Mouse (Mus musculus) MEL (cell line): Measurements from ENCODE around the gene AC124502.3. TPM values are rescaled to one million over a fixed set of nuclear protein-coding genes. Genes with fewer than 3 reads are reported as not detected.

Source experiments
- DNase-seq: peaks from one replicate; pipeline ENCODE4 v3.0.0; 2011; ENCODE audit warnings: low read depth, low spot score
- H3K27ac ChIP-seq: 2 replicates; pipeline ENCODE4 v1.5.1; 2012; ENCODE audit warnings: low read depth, mild to moderate bottlenecking, control low read depth, low read length, moderate library complexity; ENCODE audit not compliant: control insufficient read depth
- H3K27me3 ChIP-seq, 2 experiments: fragments of 150-350 bp in 1 of 2; sonication (generic) in 1 of 2; 2 replicates each; pipeline ENCODE4 v1.6.1; 2012; ENCODE audit warnings: low read length in 2 of 2, mild to moderate bottlenecking in 2 of 2, improper control_type of control experiment in 1 of 2, moderate library complexity in 1 of 2; ENCODE audit not compliant: insufficient read depth in 2 of 2, control insufficient read depth in 1 of 2
- H3K36me3 ChIP-seq, 2 experiments: 2 replicates each; pipeline ENCODE4 v1.6.1; 2012 to 2014; ENCODE audit warnings: low read length in 2 of 2, improper control_type of control experiment in 1 of 2, inconsistent platforms in 1 of 2, mild to moderate bottlenecking in 1 of 2; ENCODE audit not compliant: insufficient read depth in 2 of 2, control insufficient read depth in 1 of 2
- H3K4me1 ChIP-seq, 2 experiments: fragments of 150-350 bp in 1 of 2; sonication (generic) in 1 of 2; 2 replicates each; pipeline ENCODE4 v1.6.1; 2012; ENCODE audit warnings: low read length in 2 of 2, improper control_type of control experiment in 1 of 2, mild to moderate bottlenecking in 1 of 2; ENCODE audit not compliant: insufficient read depth in 2 of 2, control insufficient read depth in 1 of 2
- H3K4me3 ChIP-seq, 2 experiments: fragments of 150-350 bp in 1 of 2; sonication (generic) in 1 of 2; 2 replicates each; pipeline ENCODE4 v1.5.1; 2012; ENCODE audit warnings: low read depth in 2 of 2, low read length in 2 of 2, mild to moderate bottlenecking in 2 of 2, moderate library complexity in 2 of 2, control low read depth in 1 of 2, improper control_type of control experiment in 1 of 2; ENCODE audit not compliant: control insufficient read depth in 1 of 2, insufficient read depth in 1 of 2
- H3K79me2 ChIP-seq: 2 replicates; pipeline ENCODE4 v1.6.1; 2012; ENCODE audit warnings: mild to moderate bottlenecking, low read length, moderate library complexity; ENCODE audit not compliant: control insufficient read depth, poor library complexity, insufficient read depth
- H3K9ac ChIP-seq: 2 replicates; pipeline ENCODE4 v1.6.1; 2012; ENCODE audit warnings: low read depth, mild to moderate bottlenecking, control low read depth, low read length, moderate library complexity; ENCODE audit not compliant: control insufficient read depth, poor library complexity, severe bottlenecking
- H3K9me3 ChIP-seq: fragments of 150-350 bp; sonication (generic); replicated peaks from 2 replicates; pipeline ENCODE4 v1.6.1; 2012; ENCODE audit warnings: mild to moderate bottlenecking, low read length, improper control_type of control experiment, moderate library complexity; ENCODE audit not compliant: insufficient read depth
- CTCF ChIP-seq, 3 experiments: IDR thresholded peaks in 2 of 3; conservative IDR thresholded peaks in 1 of 3; 2 replicates each; pipeline ENCODE4 v1.5.1; 2011 to 2012; ENCODE audit warnings: low read length in 3 of 3, low read depth in 2 of 3, mild to moderate bottlenecking in 2 of 3, improper control_type of control experiment in 1 of 3, inconsistent platforms in 1 of 3, mixed read lengths in 1 of 3, moderate library complexity in 1 of 3; ENCODE audit not compliant: control insufficient read depth in 1 of 3, insufficient read depth in 1 of 3, poor library complexity in 1 of 3, severe bottlenecking in 1 of 3
- MAFK ChIP-seq: IDR thresholded peaks from 2 replicates; pipeline ENCODE4 v1.6.1; 2011; ENCODE audit warnings: low read depth, mild to moderate bottlenecking, low read length, improper control_type of control experiment, borderline replicate concordance
- MAZ ChIP-seq: IDR thresholded peaks from 2 replicates; pipeline ENCODE4 v1.6.1; 2012; ENCODE audit warnings: low read depth, mild to moderate bottlenecking, inconsistent platforms, low read length, improper control_type of control experiment
- MYB ChIP-seq: IDR thresholded peaks from 2 replicates; pipeline ENCODE4 v1.6.1; 2011; ENCODE audit warnings: mild to moderate bottlenecking, low read depth, low read length, improper control_type of control experiment
- POLR2A ChIP-seq, 2 experiments: IDR thresholded peaks; 2 replicates each; pipeline ENCODE4 v1.6.1; 2011 to 2012; ENCODE audit warnings: low read length in 2 of 2, mild to moderate bottlenecking in 2 of 2, control low read depth in 1 of 2, improper control_type of control experiment in 1 of 2, low read depth in 1 of 2, moderate library complexity in 1 of 2; ENCODE audit not compliant: control insufficient read depth in 1 of 2, insufficient read depth in 1 of 2, poor library complexity in 1 of 2
- POLR2AphosphoS2 ChIP-seq: IDR thresholded peaks from 2 replicates; pipeline ENCODE4 v1.6.1; 2011; ENCODE audit warnings: low read length, improper control_type of control experiment
- UBTF ChIP-seq: IDR thresholded peaks from 2 replicates; pipeline ENCODE4 v1.6.1; 2012; ENCODE audit warnings: low read depth, mild to moderate bottlenecking, inconsistent platforms, low read length, improper control_type of control experiment, moderate library complexity, borderline replicate concordance; ENCODE audit not compliant: insufficient read depth
- USF2 ChIP-seq, 2 experiments: IDR thresholded peaks; 2 replicates each; pipeline ENCODE4 v1.6.1; 2011 to 2012; ENCODE audit warnings: improper control_type of control experiment in 2 of 2, low read length in 2 of 2, borderline replicate concordance in 1 of 2, inconsistent platforms in 1 of 2, low read depth in 1 of 2, mild to moderate bottlenecking in 1 of 2; ENCODE audit not compliant: insufficient read depth in 1 of 2
- ZMIZ1 ChIP-seq: IDR thresholded peaks from 2 replicates; pipeline ENCODE4 v1.6.1; 2012; ENCODE audit warnings: low read depth, mild to moderate bottlenecking, inconsistent platforms, low read length, improper control_type of control experiment, moderate library complexity
- polyA plus RNA-seq, 2 experiments: library from polyadenylated mRNA; stranded (reverse) in 1 of 2; unstranded in 1 of 2; fragments of >175 nt in 1 of 2; fragments of >200 nt in 1 of 2; gene quantifications; 2 replicates each; pipeline versions ENCODE4 v1.2.1 to v1.2.4; 2012; ENCODE audit warnings: low replicate concordance in 2 of 2, low read depth in 1 of 2; ENCODE audit not compliant: insufficient read length in 2 of 2, insufficient read depth in 1 of 2, missing spikeins in 1 of 2
- total RNA-seq: library from RNA; depleted of rRNA; stranded (reverse); fragments of 300-350 nt; gene quantifications from 2 replicates; pipeline ENCODE4 v1.2.3, GENCODE M21; 2012; rRNA removed

The AC124502.3 gene
- total and polyA plus RNA-seq, 3 experiments: 0.75 to 2.1 TPM; not detected in 1

DNA sequence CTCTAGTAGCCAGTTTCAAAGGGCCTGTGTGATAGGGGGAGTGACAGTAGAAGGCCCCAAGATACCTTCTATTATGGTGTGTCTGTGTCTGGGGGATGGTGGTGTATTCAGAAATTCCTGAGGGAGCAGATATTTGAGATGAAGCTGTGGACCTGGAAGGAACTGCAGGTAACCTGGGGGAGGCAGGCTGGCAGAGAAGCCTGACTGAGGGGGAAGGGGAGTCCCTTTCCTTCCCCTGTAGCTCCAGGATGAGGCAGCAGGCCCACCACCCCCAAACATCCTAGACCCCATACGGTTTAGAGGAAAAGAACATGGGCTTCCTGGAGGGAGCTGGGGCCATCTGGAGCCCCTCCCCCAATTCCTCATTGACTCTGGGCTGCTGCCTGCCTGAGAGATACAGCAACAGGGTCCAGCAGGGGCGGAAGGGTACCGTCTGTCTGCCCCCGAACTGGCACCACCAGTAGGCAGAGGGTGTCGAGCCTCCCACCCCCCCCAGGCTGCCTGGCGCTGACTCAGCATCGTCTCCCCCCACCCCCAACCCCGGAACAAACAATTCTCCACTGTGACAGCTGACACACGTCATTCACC lies 57.3 kb downstream of the AC124502.3 start:
- Histone ChIP-seq H3K4me3 (no peak overlapping the region), H3K9ac (no peak overlapping the region), H3K4me1 (peaks cover 0 to 14% of the 10 kb centered on the region in 2 experiments; a peak in 2 of 4 replicates), H3K36me3 (peaks cover 0 to 4% of the 10 kb centered on the region in 2 experiments; a peak in 2 of 4 replicates), H3K79me2 (no peaks in the 10 kb centered on the region), H3K27ac (no peak overlapping the region), H3K27me3 (no peaks in the 10 kb centered on the region), H3K9me3 (no peaks in the 10 kb centered on the region)
- DNase-seq: no peak
- TF ChIP-seq USF2 (IDR thresholded peaks at IDR 0.05; ENCODE audit: borderline replicate concordance in 1 of 2, insufficient read depth in 1 of 2, low read depth in 1 of 2, low read length in 2 of 2): no peak
- TF ChIP-seq CTCF (IDR thresholded peaks at IDR 0.05 in 2 of 3, conservative IDR thresholded peaks at IDR 0.05 in 1 of 3; ENCODE audit: control insufficient read depth in 1 of 3, insufficient read depth in 1 of 3, low read depth in 2 of 3, low read length in 3 of 3, poor library complexity in 1 of 3, severe bottlenecking in 1 of 3): no peak

- H3K9ac ChIP-seq: peak overlapping the region; percentile 61
- H3K27ac ChIP-seq: no peak overlapping the region
- TF ChIP-seq MAZ (0 out of 2 replicates have a peak, but pooled peaks have one; percentile 27), MAFK (no peak)
- H3K79me2 ChIP-seq: no peaks in the 10 kb centered on the region
- no peak for DNase-seq
- peaks cover 0 to 14% of the 10 kb centered on the region in 2 experiments; a peak in 2 of 4 replicates for H3K4me1 ChIP-seq
- no peaks in the 10 kb centered on the region for H3K27me3 ChIP-seq
- H3K9me3 ChIP-seq: no peaks in the 10 kb centered on the region
- peak overlapping the region in 1 of 2 experiments; percentile 3; a peak in 1 of 4 replicates for H3K4me3 ChIP-seq
- H3K36me3 ChIP-seq: peaks cover 0 to 4% of the 10 kb centered on the region in 2 experiments; a peak in 2 of 4 replicates
These were observed 59.1 kb downstream of the AC124502.3 start for GRCm38 (mm10) chr19:5097521-5098362.

DNA sequence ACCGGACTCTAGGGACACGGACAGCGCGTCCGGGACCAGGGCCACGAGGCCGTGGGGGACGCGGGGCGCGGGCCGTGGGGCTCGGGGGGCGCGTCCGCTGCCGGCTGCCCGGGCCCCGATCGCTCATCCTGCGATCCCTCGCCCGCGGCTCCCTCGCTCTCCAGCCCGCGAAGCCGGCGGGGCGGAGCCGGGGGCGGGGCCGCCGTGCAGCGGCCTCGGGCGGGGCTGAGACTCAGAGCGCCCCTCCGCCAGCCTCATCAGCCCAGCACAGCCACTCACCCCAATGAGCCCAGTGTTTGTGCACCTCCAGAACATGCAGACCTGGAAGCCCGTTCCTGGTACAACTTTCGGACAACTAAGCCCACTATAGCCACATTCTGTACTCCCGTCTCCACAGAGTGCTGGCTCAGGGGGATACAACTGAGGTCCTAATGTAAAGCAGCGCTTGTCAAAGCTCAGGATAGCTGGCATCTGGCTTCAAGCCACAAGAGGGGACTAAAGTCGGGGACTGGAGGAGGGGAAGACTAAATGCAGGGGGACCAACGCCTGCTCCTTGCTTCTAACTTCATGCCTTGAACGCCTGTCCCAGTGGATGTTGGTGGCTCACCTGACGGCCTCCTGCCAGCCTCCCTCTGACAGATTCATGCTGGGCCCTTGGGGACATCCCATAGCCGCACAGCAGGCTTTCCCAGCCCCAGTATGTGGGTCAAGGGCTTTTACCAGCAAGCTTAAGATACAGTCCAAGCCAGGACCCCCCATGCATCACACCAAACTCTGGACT lies 59.9 kb downstream of the AC124502.3 start, which contains the start of gene Cnih2:
TSS of gene Cnih2 (minus strand) at position 159 of the 781 bp plus-strand sequence.
- TF ChIP-seq MYB (no peak), ZMIZ1 (0 out of 2 replicates have a peak, but pooled peaks have one; percentile 6), UBTF (no peak), POLR2AphosphoS2 (peak; percentile 54; the same call in 1 of the 2 replicates), POLR2A (IDR thresholded peaks at IDR 0.05; ENCODE audit: control insufficient read depth in 1 of 2, insufficient read depth in 1 of 2, low read depth in 1 of 2, low read length in 2 of 2, poor library complexity in 1 of 2) (peak in 1 of 2 experiments; percentile 21; a peak in 1 of 4 replicates)
- DNase-seq: peak; percentile 61
- peak within 1 kb of the TSS in 1 of 2 experiments; percentile 3; a peak in 1 of 4 replicates for H3K4me3 ChIP-seq
- H3K36me3 ChIP-seq: peaks cover 0 to 4% of the 10 kb centered on the region in 2 experiments; a peak in 2 of 4 replicates
- H3K4me1 ChIP-seq: peaks cover 0 to 12% of the 10 kb centered on the region in 2 experiments; a peak in 2 of 4 replicates
- H3K9me3 ChIP-seq: no peaks in the 10 kb centered on the region
- H3K27me3 ChIP-seq: no peaks in the 10 kb centered on the region
- H3K27ac ChIP-seq: no peak within 1 kb of the TSS
- H3K79me2 ChIP-seq: no peaks in the 10 kb centered on the region
- peak within 1 kb of the TSS; percentile 61 for H3K9ac ChIP-seq

Other genes starting within 250 kb of the AC124502.3 start
- 51.6 and 57.1 TPM in 2 replicates for gene Rbm4, start 245.0 kb upstream of the AC124502.3 start, total RNA-seq
- 10 to 100 TPM in 1 of 2 experiments, not detected in 1; 31.4 TPM for gene Rbm4, start 245.0 kb upstream of the AC124502.3 start, polyA plus RNA-seq
- gene Gm21992, start 227.3 kb upstream of the AC124502.3 start, total RNA-seq: 10.6 and 10.8 TPM in 2 replicates
- gene Gm21992, start 227.3 kb upstream of the AC124502.3 start, polyA plus RNA-seq: 10 to 100 TPM in 1 of 2 experiments, not detected in 1; 21.9 TPM
- 44.7 and 49.0 TPM in 2 replicates for gene Rbm14, start 227.3 kb upstream of the AC124502.3 start, total RNA-seq
- gene Rbm14, start 227.3 kb upstream of the AC124502.3 start, polyA plus RNA-seq: 10 to 100 TPM in 1 of 2 experiments, not detected in 1; 82.3 TPM
- 43.3 and 48.3 TPM in 2 replicates for gene Ccs, start 199.6 kb upstream of the AC124502.3 start, total RNA-seq
- gene Ccs, start 199.6 kb upstream of the AC124502.3 start, polyA plus RNA-seq: 10 to 100 TPM in 1 of 2 experiments, not detected in 1; 56.6 TPM
- 0.04 TPM in 1 of 2 replicates, not detected in the other for gene Ccdc87, start 199.5 kb upstream of the AC124502.3 start, total RNA-seq
- gene Ccdc87, start 199.5 kb upstream of the AC124502.3 start, polyA plus RNA-seq: under 1 TPM in 1 of 2 experiments, not detected in 1; 0.06 TPM
- not detected in 2 replicates for gene Ctsf, start 183.8 kb upstream of the AC124502.3 start, total RNA-seq
- not detected for gene Ctsf, start 183.8 kb upstream of the AC124502.3 start, polyA plus RNA-seq
- 1.0 and 1.3 TPM in 2 replicates for gene Actn3, start 161.0 kb upstream of the AC124502.3 start, total RNA-seq
- under 1 TPM in 1 of 2 experiments, not detected in 1; 0.65 TPM for gene Actn3, start 161.0 kb upstream of the AC124502.3 start, polyA plus RNA-seq
- gene Zdhhc24, start 160.2 kb upstream of the AC124502.3 start, total RNA-seq: 12.9 and 15.8 TPM in 2 replicates
- gene Zdhhc24, start 160.2 kb upstream of the AC124502.3 start, polyA plus RNA-seq: 10 to 100 TPM in 1 of 2 experiments, not detected in 1; 21.1 TPM
- 1.2 and 1.4 TPM in 2 replicates for gene Bbs1, start 132.3 kb upstream of the AC124502.3 start, total RNA-seq
- 1 to 10 TPM in 1 of 2 experiments, not detected in 1; 1.9 TPM for gene Bbs1, start 132.3 kb upstream of the AC124502.3 start, polyA plus RNA-seq
- 58.7 and 59.4 TPM in 2 replicates for gene Dpp3, start 110.6 kb upstream of the AC124502.3 start, total RNA-seq
- 10 to 100 TPM in 1 of 2 experiments, not detected in 1; 82.7 TPM for gene Dpp3, start 110.6 kb upstream of the AC124502.3 start, polyA plus RNA-seq
- 0.08 TPM in 1 of 2 replicates, not detected in the other for gene Peli3, start 95.8 kb upstream of the AC124502.3 start, total RNA-seq
- gene Peli3, start 95.8 kb upstream of the AC124502.3 start, polyA plus RNA-seq: under 1 TPM in 1 of 2 experiments, not detected in 1; 0.33 TPM
- gene Mrpl11, start 76.7 kb upstream of the AC124502.3 start, total RNA-seq: 98.5 and 108 TPM in 2 replicates
- gene Mrpl11, start 76.7 kb upstream of the AC124502.3 start, polyA plus RNA-seq: 100 to 1,000 TPM; 124 to 317 TPM
- gene Npas4, start 48.6 kb upstream of the AC124502.3 start, total RNA-seq: not detected in 2 replicates
- gene Npas4, start 48.6 kb upstream of the AC124502.3 start, polyA plus RNA-seq: not detected
- 2.1 and 3.2 TPM in 2 replicates for gene Slc29a2, start 15.0 kb upstream of the AC124502.3 start, total RNA-seq
- gene Slc29a2, start 15.0 kb upstream of the AC124502.3 start, polyA plus RNA-seq: 10 to 100 TPM in 1 of 2 experiments, not detected in 1; 10.9 TPM
- gene B4gat1, start 65 bp upstream of the AC124502.3 start, total RNA-seq: 6.9 and 7.8 TPM in 2 replicates
- gene B4gat1, start 65 bp upstream of the AC124502.3 start, polyA plus RNA-seq: 1 to 10 TPM in 1 of 2 experiments, not detected in 1; 9.6 TPM
- 22.3 and 29.6 TPM in 2 replicates for gene Brms1, start 2.5 kb downstream of the AC124502.3 start, total RNA-seq
- 10 to 100 TPM in 1 of 2 experiments, not detected in 1; 78.6 TPM for gene Brms1, start 2.5 kb downstream of the AC124502.3 start, polyA plus RNA-seq
- 0.33 and 0.42 TPM in 2 replicates for gene Rin1, start 11.6 kb downstream of the AC124502.3 start, total RNA-seq
- gene Rin1, start 11.6 kb downstream of the AC124502.3 start, polyA plus RNA-seq: 1 to 10 TPM in 1 of 2 experiments, not detected in 1; 1.3 TPM
- gene Cd248, start 29.2 kb downstream of the AC124502.3 start, total RNA-seq: 0.23 and 0.27 TPM in 2 replicates
- gene Cd248, start 29.2 kb downstream of the AC124502.3 start, polyA plus RNA-seq: under 1 TPM in 1 of 2 experiments, not detected in 1; 0.86 TPM
- 0.29 TPM in 1 of 2 replicates, not detected in the other for gene Tmem151a, start 46.6 kb downstream of the AC124502.3 start, total RNA-seq
- gene Tmem151a, start 46.6 kb downstream of the AC124502.3 start, polyA plus RNA-seq: under 1 TPM in 1 of 2 experiments, not detected in 1; 0.63 TPM
- 57.5 and 64.3 TPM in 2 replicates for gene Yif1a, start 49.6 kb downstream of the AC124502.3 start, total RNA-seq
- gene Yif1a, start 49.6 kb downstream of the AC124502.3 start, polyA plus RNA-seq: 10 to 100 TPM in 1 of 2 experiments, not detected in 1; 54.0 TPM
- gene Cnih2, start 59.6 kb downstream of the AC124502.3 start, total RNA-seq: 0.65 and 1.0 TPM in 2 replicates
- 1 to 10 TPM in 1 of 2 experiments, not detected in 1; 2.7 TPM for gene Cnih2, start 59.6 kb downstream of the AC124502.3 start, polyA plus RNA-seq
- 86.4 and 94.9 TPM in 2 replicates for gene Rab1b, start 68.2 kb downstream of the AC124502.3 start, total RNA-seq
- 100 to 1,000 TPM in 1 of 2 experiments, not detected in 1; 162 TPM for gene Rab1b, start 68.2 kb downstream of the AC124502.3 start, polyA plus RNA-seq
- 7.3 TPM in 2 replicates for gene Klc2, start 79.7 kb downstream of the AC124502.3 start, total RNA-seq
- 10 to 100 TPM in 1 of 2 experiments, not detected in 1; 30.3 TPM for gene Klc2, start 79.7 kb downstream of the AC124502.3 start, polyA plus RNA-seq
- 5.7 TPM in 2 replicates for gene Pacs1, start 234.2 kb downstream of the AC124502.3 start, total RNA-seq
- gene Pacs1, start 234.2 kb downstream of the AC124502.3 start, polyA plus RNA-seq: 10 to 100 TPM in 1 of 2 experiments, not detected in 1; 19.9 TPM